Mouse (Mus musculus): Measurements from ENCODE around the gene Usf2.

DNA sequence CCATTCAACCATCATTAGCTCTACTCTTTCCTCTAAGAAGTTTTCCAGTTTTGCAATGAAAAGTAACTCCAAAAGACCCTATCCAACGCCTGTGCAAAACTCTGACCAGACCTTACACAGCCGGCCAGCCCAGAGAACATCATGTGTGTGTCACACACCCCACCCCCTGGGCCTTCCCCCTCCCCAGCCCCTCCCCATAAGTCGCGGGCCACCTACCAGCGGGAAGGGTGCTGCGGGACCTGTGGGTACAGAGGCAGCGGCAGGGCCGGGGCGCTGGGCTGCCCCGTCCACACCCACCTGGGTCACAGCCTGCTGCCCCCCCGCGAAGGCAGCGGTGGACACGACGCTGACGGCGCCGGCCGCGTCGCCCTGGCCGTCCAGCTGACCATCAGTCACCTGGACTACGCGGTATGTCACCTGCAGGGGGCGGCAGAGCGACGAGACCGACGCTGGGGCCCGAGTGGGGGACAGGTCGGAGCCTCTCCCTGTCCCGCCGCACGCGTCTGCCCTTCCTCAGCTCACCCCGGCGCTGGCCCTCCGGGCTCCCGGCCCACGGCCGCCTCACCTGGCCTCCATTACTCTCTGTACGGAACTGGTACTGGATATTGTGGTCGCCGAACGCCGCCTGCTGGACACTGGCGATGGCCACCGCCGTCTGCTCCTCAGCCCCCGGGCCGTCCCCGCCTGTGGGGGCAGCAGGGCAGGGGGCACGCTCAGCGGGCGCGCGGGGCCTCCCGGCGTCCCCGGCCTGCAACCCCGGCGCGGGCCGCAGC is 833 bp downstream of the Usf2 start:
- TF ChIP-seq CTCF (conservative IDR thresholded peaks at IDR 0.05; ENCODE audit: low read length), result no peak
- TF ChIP-seq POU5F1 (IDR thresholded peaks at IDR 0.05; ENCODE audit: borderline replicate concordance, low read length), result no peak
- no peak for TF ChIP-seq NANOG (IDR thresholded peaks at IDR 0.05; ENCODE audit: borderline replicate concordance, low read length)
